Comparison of ENCODE assay signal across 17 mouse cellular contexts in genomic region chr11:35972270-35972931, GRCm38 (mm10). TPM values are rescaled to one million over a fixed set of nuclear protein-coding genes. Genes with fewer than 3 reads are reported as not detected.
A peak's percentile ranks its signal among the peaks of the same experiment; 100 is the strongest.
DNase-seq lines count a peak whose midpoint lies in the region; ATAC-seq and TF ChIP-seq lines count a peak whose summit lies in the region.
"Had no signal": no experiment of that assay in that cellular context is flagged by ENCODE, and none has a peak within 500 bp of the region (broad histone marks: within the 10 kb centered on the region; RNA-seq: fewer than 3 reads in every experiment).

No protein-coding gene starts in this region.

- H3K9me3 ChIP-seq in hindbrain, embryonic 10.5 days, result no peaks in the 10 kb centered on the region
- no peaks in the 10 kb centered on the region for H3K9me3 ChIP-seq in hindbrain, embryonic 16.5 days (ENCODE audit: control insufficient read depth, low read length)
- H3K9me3 ChIP-seq in embryonic facial prominence, embryonic 10.5 days, result no peaks in the 10 kb centered on the region
- no peaks in the 10 kb centered on the region for H3K9me3 ChIP-seq in hindbrain, postnatal 0 days (ENCODE audit: low read length)
- H3K9me3 ChIP-seq in neural tube, embryonic 15.5 days (replicated peaks), result no peaks in the 10 kb centered on the region
- H3K9me3 ChIP-seq: embryonic facial prominence, embryonic 12.5 days; limb, embryonic 12.5 days had no signal

- peak overlapping the region; percentile 85 for H3K27ac ChIP-seq in hindbrain, embryonic 10.5 days
- H3K27ac ChIP-seq in hindbrain, embryonic 16.5 days (ENCODE audit: low read depth, low read length), result no peak overlapping the region
- H3K27ac ChIP-seq in embryonic facial prominence, embryonic 10.5 days (replicated peaks), result peak overlapping the region; percentile 19; the same call in 1 of the 2 replicates
- H3K27ac ChIP-seq in hindbrain, postnatal 0 days, result no peak overlapping the region
- H3K27ac ChIP-seq in neural tube, embryonic 15.5 days (replicated peaks), result peak overlapping the region; percentile 37; the same call in 1 of the 2 replicates
- H3K27ac ChIP-seq: embryonic facial prominence, embryonic 12.5 days; layer of hippocampus, adult 2 months; limb, embryonic 12.5 days had no signal

- WGBS in hindbrain, embryonic 10.5 days, result 1% methylated on average over 6 of the region's 6 CpGs
- 5% methylated on average over 6 of the region's 6 CpGs for WGBS in hindbrain, embryonic 16.5 days
- 7% methylated on average over 6 of the region's 6 CpGs for WGBS in embryonic facial prominence, embryonic 10.5 days
- 8% methylated on average over 6 of the region's 6 CpGs for WGBS in hindbrain, postnatal 0 days
- 5% methylated on average over 6 of the region's 6 CpGs for WGBS in neural tube, embryonic 15.5 days

- no peak overlapping the region for H3K9ac ChIP-seq in hindbrain, embryonic 16.5 days (ENCODE audit: low read depth, low read length)
- H3K9ac ChIP-seq in hindbrain, postnatal 0 days (replicated peaks; ENCODE audit: low read length), result no peak overlapping the region
- no peak overlapping the region for H3K9ac ChIP-seq in neural tube, embryonic 15.5 days (replicated peaks)
- H3K9ac ChIP-seq: embryonic facial prominence, embryonic 12.5 days; limb, embryonic 12.5 days; lung, embryonic 14.5 days had no signal

- DNase-seq in hindbrain, embryonic 10.5 days (ENCODE audit: low spot score), result peak; percentile 48
- DNase-seq in embryonic facial prominence, embryonic 10.5 days (ENCODE audit: low spot score), result no peak
- peak; percentile 35 for DNase-seq in hindbrain, postnatal 0 days (ENCODE audit: low spot score)
- no peak for DNase-seq in layer of hippocampus, postnatal 36 days
- no peak for DNase-seq in ovary, postnatal 36 days (ENCODE audit: low spot score)
- DNase-seq: adrenal gland, adult 8-10 months; spleen, adult 18-20 months had no signal

- peaks cover 61% of the 10 kb centered on the region for H3K4me1 ChIP-seq in hindbrain, embryonic 10.5 days (replicated peaks)
- peaks cover 12% of the 10 kb centered on the region for H3K4me1 ChIP-seq in hindbrain, embryonic 16.5 days (ENCODE audit: control insufficient read depth, insufficient read depth, low read depth, low read length)
- peaks cover 38% of the 10 kb centered on the region for H3K4me1 ChIP-seq in embryonic facial prominence, embryonic 10.5 days
- peaks cover 15% of the 10 kb centered on the region; the same call in 1 of the 2 replicates for H3K4me1 ChIP-seq in hindbrain, postnatal 0 days (ENCODE audit: insufficient read depth, low read length)
- H3K4me1 ChIP-seq in neural tube, embryonic 15.5 days, result peaks cover 21% of the 10 kb centered on the region
- H3K4me1 ChIP-seq: limb, embryonic 12.5 days had no signal

- peak overlapping the region; percentile 23 for H3K4me3 ChIP-seq in hindbrain, embryonic 10.5 days
- no peak overlapping the region for H3K4me3 ChIP-seq in hindbrain, embryonic 16.5 days (ENCODE audit: low read length)
- H3K4me3 ChIP-seq in embryonic facial prominence, embryonic 10.5 days, result no peak overlapping the region
- H3K4me3 ChIP-seq in hindbrain, postnatal 0 days (ENCODE audit: low read length), result no peak overlapping the region
- no peak overlapping the region for H3K4me3 ChIP-seq in neural tube, embryonic 15.5 days (replicated peaks)
- H3K4me3 ChIP-seq: embryonic facial prominence, embryonic 12.5 days; layer of hippocampus, adult 2 months; limb, embryonic 12.5 days; myocyte had no signal

- no peak overlapping the region for H3K4me2 ChIP-seq in hindbrain, embryonic 16.5 days (ENCODE audit: low read length)
- H3K4me2 ChIP-seq in hindbrain, postnatal 0 days (ENCODE audit: low read depth, low read length), result peak overlapping the region; percentile 23
- H3K4me2 ChIP-seq in neural tube, embryonic 15.5 days, result no peak overlapping the region
- H3K4me2 ChIP-seq: embryonic facial prominence, embryonic 12.5 days; limb, embryonic 12.5 days; lung, embryonic 14.5 days had no signal

- no peak for ATAC-seq in hindbrain, embryonic 16.5 days
- ATAC-seq in hindbrain, postnatal 0 days, result no peak
- ATAC-seq in neural tube, embryonic 15.5 days (ENCODE audit: low FRiP score), result no peak
- ATAC-seq: CD4-positive, CD25-positive, alpha-beta regulatory T cell, adult 4 months; inflammation-experienced regulatory T-cells, adult 6 months; Patski had no signal

- H3K36me3 ChIP-seq in hindbrain, embryonic 10.5 days, result peaks cover 8% of the 10 kb centered on the region
- no peaks in the 10 kb centered on the region for H3K36me3 ChIP-seq in hindbrain, embryonic 16.5 days (ENCODE audit: control insufficient read depth, insufficient read depth, low read length)
- peaks cover 8% of the 10 kb centered on the region; the same call in 1 of the 2 replicates for H3K36me3 ChIP-seq in embryonic facial prominence, embryonic 10.5 days (replicated peaks)
- H3K36me3 ChIP-seq in hindbrain, postnatal 0 days (ENCODE audit: insufficient read depth, low read length), result no peaks in the 10 kb centered on the region
- no peaks in the 10 kb centered on the region for H3K36me3 ChIP-seq in neural tube, embryonic 15.5 days
- H3K36me3 ChIP-seq: embryonic facial prominence, embryonic 12.5 days; limb, embryonic 12.5 days had no signal

- TF ChIP-seq CTCF in hindbrain, postnatal 0 days (IDR thresholded peaks at IDR 0.05; ENCODE audit: low read depth), result no peak

- H3K27me3 ChIP-seq in hindbrain, embryonic 10.5 days (ENCODE audit: insufficient read depth, poor library complexity, severe bottlenecking), result peaks cover 5% of the 10 kb centered on the region; the same call in 1 of the 2 replicates
- no peaks in the 10 kb centered on the region for H3K27me3 ChIP-seq in hindbrain, embryonic 16.5 days (replicated peaks; ENCODE audit: control insufficient read depth, insufficient read depth, low read length)
- H3K27me3 ChIP-seq in embryonic facial prominence, embryonic 10.5 days (replicated peaks; ENCODE audit: low read depth, poor library complexity, severe bottlenecking), result peaks cover 11% of the 10 kb centered on the region
- no peaks in the 10 kb centered on the region for H3K27me3 ChIP-seq in hindbrain, postnatal 0 days (ENCODE audit: insufficient read depth, low read length)
- H3K27me3 ChIP-seq in neural tube, embryonic 15.5 days (replicated peaks), result no peaks in the 10 kb centered on the region
- H3K27me3 ChIP-seq: Patski had no signal

RNA-seq across cellular contexts. Expression of gene Wwc1, which starts 7.9 kb away (rescaled TPM):
- 3.9 and 4.9 TPM in 2 replicates for polyA plus RNA-seq in hindbrain, embryonic 10.5 days (2016; fragmentation: Nextera tagmentation; extraction: Ambion mirVana)
- 6.4 and 7.8 TPM in 2 replicates for polyA plus RNA-seq in hindbrain, embryonic 16.5 days (2015; fragmentation: Nextera tagmentation; extraction: Ambion mirVana)
- polyA plus RNA-seq in embryonic facial prominence, embryonic 10.5 days (2016; fragmentation: Nextera tagmentation; extraction: Ambion mirVana), result 4.2 and 4.4 TPM in 2 replicates
- 17.8 and 20.4 TPM in 2 replicates for total RNA-seq in hindbrain, postnatal 0 days (2014; rRNA removed)
- 8.6 and 9.0 TPM in 2 replicates for polyA plus RNA-seq in hindbrain, postnatal 0 days (2015; fragmentation: Nextera tagmentation; extraction: Ambion mirVana)
- 4.6 and 7.0 TPM in 2 replicates for polyA plus RNA-seq in neural tube, embryonic 15.5 days (2015; fragmentation: Nextera tagmentation; extraction: Ambion mirVana)
- total RNA-seq in layer of hippocampus, postnatal 36 days (2021), result 100 to 1,000 TPM; 103 to 104 TPM

Comparison
In these comparisons a context has a peak if more than half of its experiments do, and no peak if none do; other contexts are left out.
1. H3K27ac ChIP-seq: peak in hindbrain, embryonic 10.5 days (single experiment), embryonic facial prominence, embryonic 10.5 days (single experiment) and neural tube, embryonic 15.5 days (single experiment); none in hindbrain, embryonic 16.5 days (single experiment) and hindbrain, postnatal 0 days (single experiment).
2. DNase-seq: peak in hindbrain, embryonic 10.5 days (single experiment) and hindbrain, postnatal 0 days (single experiment); none in embryonic facial prominence, embryonic 10.5 days (single experiment), layer of hippocampus, postnatal 36 days (0 of 2) and ovary, postnatal 36 days (single experiment).